Mouse (Mus musculus): ENCODE data around the gene Pola2.
A peak's percentile ranks its signal among the peaks of the same experiment; 100 is the strongest.

The Pola2 gene

GRCm38 (mm10) chr19:5965280-5965679 lies 1.3 kb upstream of the Pola2 start:
- DNase-seq (ENCODE audit: low read depth, low spot score): peak; percentile 60

DNA sequence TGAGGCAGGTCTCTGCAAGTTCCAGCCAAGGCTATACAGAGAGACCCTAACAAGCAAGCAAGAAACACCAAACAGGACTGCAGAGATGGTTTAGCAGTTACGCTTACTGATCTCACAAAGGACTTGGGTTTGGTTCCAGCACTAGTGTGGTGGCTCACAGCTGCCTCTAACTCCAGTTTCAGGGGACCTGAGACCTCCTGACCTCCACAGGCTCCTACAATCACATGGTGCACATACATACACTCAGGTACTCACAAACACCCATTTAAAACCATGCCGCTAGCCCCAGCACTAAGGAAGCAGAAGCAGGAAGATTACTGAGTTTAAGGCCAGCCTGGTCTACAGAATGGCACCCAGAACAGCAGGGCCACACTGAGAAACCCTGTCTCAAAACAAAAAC lies 802 bp upstream of the Pola2 start:
- no peak for DNase-seq (ENCODE audit: low read depth, low spot score)

- no peak for DNase-seq (ENCODE audit: low read depth, low spot score)
Measured at GRCm38 (mm10) chr19:5962651-5963050, 1.4 kb downstream of the Pola2 start.

- DNase-seq (ENCODE audit: low read depth, low spot score): no peak
Measured at GRCm38 (mm10) chr19:5957371-5957770, 6.6 kb downstream of the Pola2 start.

GRCm38 (mm10) chr19:5956685-5957084 lies 7.3 kb downstream of the Pola2 start:
- peak; percentile 50 for DNase-seq (ENCODE audit: low read depth, low spot score)

- DNase-seq (ENCODE audit: low read depth, low spot score): no peak
Measured at GRCm38 (mm10) chr19:5955704-5956670, 8.0 kb downstream of the Pola2 start.

DNA sequence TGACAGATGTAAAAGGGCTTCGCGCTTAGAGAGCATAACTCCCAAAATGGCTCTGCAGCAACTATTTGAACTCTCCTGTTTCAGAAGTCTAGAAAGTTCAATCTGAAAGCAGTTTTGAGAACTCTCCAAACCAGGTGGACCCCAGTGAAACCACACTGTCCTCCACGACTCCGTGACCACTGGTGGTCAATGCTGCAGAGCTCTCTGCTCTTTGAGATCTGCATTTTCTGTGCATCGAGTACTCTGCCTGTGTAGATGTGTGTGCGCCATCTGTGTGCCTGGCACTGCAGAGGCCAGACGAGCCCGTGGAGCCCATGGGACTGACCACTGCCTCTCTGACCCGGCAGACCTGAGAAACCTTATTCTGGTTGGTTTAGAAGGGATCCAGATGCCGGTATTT lies 9.1 kb downstream of the Pola2 start:
- DNase-seq (ENCODE audit: low read depth, low spot score): no peak

DNA sequence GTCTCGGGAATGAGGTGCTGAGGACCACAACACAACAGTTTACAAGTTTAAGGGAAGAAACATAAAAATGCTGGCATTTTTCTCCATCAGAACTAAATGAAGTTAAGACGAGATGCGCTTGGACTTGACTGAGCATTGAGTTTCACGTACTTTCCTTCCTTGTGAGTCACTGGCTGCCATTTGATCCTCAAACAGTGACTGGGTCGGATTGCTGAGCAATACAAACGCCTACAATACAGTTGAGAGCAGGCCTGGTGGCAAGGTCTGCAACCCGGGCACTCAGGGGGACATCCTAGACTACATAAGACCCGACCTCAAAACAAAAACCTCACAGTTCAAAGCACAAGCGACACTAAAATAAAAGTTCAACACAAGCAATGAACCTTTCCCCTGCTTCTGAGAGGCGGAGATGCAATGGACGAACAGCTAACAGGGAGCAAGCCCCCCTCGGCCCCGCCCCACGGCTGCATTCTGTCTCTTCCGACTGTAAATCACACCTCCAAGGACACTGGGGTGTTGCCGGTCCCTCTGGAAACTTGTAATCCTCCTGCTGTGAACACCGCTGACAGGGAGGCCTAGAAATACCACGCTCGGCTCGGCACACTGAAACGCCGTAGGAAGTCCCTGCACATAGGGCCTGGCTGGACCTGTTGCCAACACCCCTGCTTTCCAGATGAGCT lies 9.8 kb downstream of the Pola2 start:
- DNase-seq (ENCODE audit: low read depth, low spot score): no peak

- no peak for DNase-seq (ENCODE audit: low read depth, low spot score)
Measured at GRCm38 (mm10) chr19:5953201-5953770, 10.7 kb downstream of the Pola2 start.

- no peak for DNase-seq (ENCODE audit: low read depth, low spot score)
Measured at GRCm38 (mm10) chr19:5952071-5952691, 11.8 kb downstream of the Pola2 start.

GRCm38 (mm10) chr19:5951631-5952030 lies 12.4 kb downstream of the Pola2 start:
- DNase-seq (ENCODE audit: low read depth, low spot score): no peak

DNA sequence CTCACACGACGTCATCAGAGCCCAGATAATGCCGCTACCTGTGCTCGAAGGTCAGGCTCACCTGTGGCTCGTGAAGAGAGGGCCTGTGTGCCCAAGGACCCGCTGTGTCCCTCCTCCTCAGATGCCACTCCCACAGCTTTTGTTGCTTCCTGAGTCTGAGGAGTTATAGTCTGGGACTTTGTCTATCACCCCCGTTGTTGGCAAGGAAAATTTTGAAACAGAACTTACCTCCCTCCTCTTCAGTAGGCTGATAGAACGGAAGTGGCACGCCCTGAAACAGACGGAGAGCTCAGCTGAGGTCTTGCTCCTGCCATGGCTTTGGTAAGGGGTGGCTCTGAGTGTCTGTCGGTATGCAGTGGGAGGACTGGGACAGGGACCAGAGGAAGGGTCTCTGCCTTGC lies 13.8 kb downstream of the Pola2 start:
- no peak for DNase-seq (ENCODE audit: low read depth, low spot score)

GRCm38 (mm10) chr19:5945891-5946290 lies 18.1 kb downstream of the Pola2 start:
- DNase-seq (ENCODE audit: low read depth, low spot score): no peak

- no peak for DNase-seq (ENCODE audit: low read depth, low spot score)
Measured at GRCm38 (mm10) chr19:5945027-5945426, 19.0 kb downstream of the Pola2 start.

- DNase-seq (ENCODE audit: low read depth, low spot score): no peak
Measured at GRCm38 (mm10) chr19:5944145-5944544, 19.9 kb downstream of the Pola2 start.

DNA sequence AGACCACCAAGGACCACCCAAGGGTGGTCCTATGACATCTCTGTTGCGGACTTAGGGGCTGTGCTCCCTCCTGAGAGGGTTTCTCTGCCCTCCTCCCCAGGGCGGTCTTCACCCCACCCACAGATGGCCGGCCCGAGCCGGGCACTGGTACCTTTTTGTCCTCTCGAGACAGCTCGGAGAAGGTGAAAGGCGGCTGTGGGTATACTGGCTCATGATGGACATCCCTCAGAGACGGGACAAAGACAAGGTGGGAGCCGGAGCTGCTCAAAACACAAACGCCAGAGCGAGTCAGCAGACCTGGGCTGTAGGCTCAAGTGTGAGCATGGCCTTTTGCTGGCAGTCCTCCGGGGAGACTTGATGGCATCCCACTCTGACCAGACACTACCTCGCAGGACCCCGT lies 20.6 kb downstream of the Pola2 start:
- DNase-seq (ENCODE audit: low read depth, low spot score): no peak

DNA sequence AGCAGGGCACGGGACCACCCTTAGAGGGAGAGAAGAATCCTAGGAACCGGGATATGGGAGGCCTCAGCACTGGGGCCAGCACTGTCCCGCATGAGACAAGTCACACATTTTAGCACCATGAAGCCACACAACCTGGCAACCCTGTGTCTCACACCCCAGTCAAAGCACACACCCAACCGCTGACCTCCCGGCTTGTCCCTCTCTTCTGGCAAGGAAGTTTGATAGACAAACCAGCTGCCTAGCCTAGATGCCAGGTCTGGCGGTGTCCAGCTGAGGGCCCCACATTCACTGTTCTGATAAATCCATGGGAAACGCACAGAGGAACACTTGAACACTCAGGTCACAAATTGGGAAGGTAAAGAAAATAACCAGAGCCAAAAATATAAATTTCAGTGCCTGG lies 21.4 kb downstream of the Pola2 start:
- no peak for DNase-seq (ENCODE audit: low read depth, low spot score)

DNA sequence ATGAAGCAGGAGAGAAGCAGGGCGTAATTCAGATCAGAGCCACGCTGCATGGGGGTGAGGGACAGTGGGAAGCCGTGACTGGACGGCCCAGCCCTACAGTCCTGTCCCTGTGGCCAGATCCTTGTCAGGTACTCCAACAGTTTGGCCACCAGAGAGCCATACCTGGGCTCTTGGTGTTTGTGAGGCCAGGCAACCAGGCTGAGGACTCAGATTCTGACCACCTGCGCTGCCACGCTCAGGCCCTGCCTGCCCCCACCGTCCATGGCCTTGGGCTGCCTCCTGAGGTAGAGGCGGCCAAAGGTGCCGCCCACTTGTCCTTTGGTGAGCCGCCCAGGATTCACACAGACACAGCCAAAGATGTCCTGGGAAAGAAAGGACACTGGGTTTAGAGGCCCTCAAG lies 23.3 kb downstream of the Pola2 start:
- no peak for DNase-seq (ENCODE audit: low read depth, low spot score)

DNA sequence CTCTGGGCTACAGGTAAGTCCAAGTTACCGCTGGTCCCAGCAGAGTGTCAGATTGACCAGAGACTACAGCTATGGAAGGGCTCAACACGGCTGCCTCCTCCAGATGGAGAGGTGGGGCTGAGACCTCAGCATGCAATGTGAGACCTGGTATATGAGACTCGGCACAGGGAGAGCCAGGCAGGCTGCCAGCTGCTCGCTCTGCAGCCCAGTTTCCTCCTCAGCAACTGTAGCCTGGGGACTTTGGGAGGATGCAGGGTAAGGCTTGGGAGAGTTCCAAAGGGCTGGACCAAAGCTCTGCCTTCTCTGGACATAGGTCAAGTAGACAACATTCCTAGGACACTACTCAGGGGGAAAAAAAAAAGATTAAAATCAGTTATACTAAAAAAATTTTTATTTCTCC lies 23.8 kb downstream of the Pola2 start:
- DNase-seq (ENCODE audit: low read depth, low spot score): no peak

- no peak for DNase-seq (ENCODE audit: low read depth, low spot score)
Measured at GRCm38 (mm10) chr19:5939715-5940114, 24.3 kb downstream of the Pola2 start.

- DNase-seq (ENCODE audit: low read depth, low spot score): no peak
Measured at GRCm38 (mm10) chr19:5938516-5938915, 25.5 kb downstream of the Pola2 start.

- DNase-seq (ENCODE audit: low read depth, low spot score): no peak
Measured at GRCm38 (mm10) chr19:5937836-5938406, 26.1 kb downstream of the Pola2 start.
